Mouse (Mus musculus) gastrocnemius, postnatal 25 days (tissue): ENCODE data around the gene BC005537. TPM values are rescaled to one million over a fixed set of nuclear protein-coding genes. Genes with fewer than 3 reads are reported as not detected.
"Not testable (repeated sequence)": the region's sequence is repeated elsewhere in the genome, so short reads cannot be mapped to it uniquely, and the experiment has no call there.

Source experiments
- DNase-seq: peaks from one replicate; pipeline ENCODE4 v3.0.0; 2022
- long read RNA-seq, 2 experiments: library from polyadenylated mRNA; stranded (forward); transcript quantifications; one replicate each; pipeline ENCODE4 v2.0.0; 2021
- total RNA-seq, 2 experiments: library from RNA; stranded (reverse); gene quantifications; 1 replicate in 1 of 2; 2 replicates in 1 of 2; pipeline ENCODE4 v1.2.3; 2021

Gene BC005537
- 10 to 100 TPM; 35.8 to 38.3 TPM for total RNA-seq
- long read RNA-seq, experiment 1, full-length matches to known transcripts, result 6 of 10 reads
- long read RNA-seq, experiment 1, partial matches to known transcripts, result 1 of 10 reads
- long read RNA-seq, experiment 1, other reads (novel, unspliced or antisense), result 3 of 10 reads
- long read RNA-seq, experiment 2, full-length matches to known transcripts, result 7 of 13 reads
- long read RNA-seq, experiment 2, partial matches to known transcripts, result 1 of 13 reads
- long read RNA-seq, experiment 2, other reads (novel, unspliced or antisense), result 5 of 13 reads

- DNase-seq, result peak; percentile 42
These were observed at the start of gene BC005537 for GRCm38 (mm10) chr13:24801308-24801921. Gene BC005537, plus strand, starts transcription at chr13:24801657.

GRCm38 (mm10) chr13:24756756-24757155 is 44.7 kb upstream of the BC005537 start:
- DNase-seq, result no peak

- no peak for DNase-seq
These were observed 43.5 kb upstream of the BC005537 start for GRCm38 (mm10) chr13:24757820-24758564.

GRCm38 (mm10) chr13:24759451-24759850 is 42.0 kb upstream of the BC005537 start:
- DNase-seq, result no peak

- DNase-seq, result no peak
These were observed 41.0 kb upstream of the BC005537 start for GRCm38 (mm10) chr13:24760351-24760870.

GRCm38 (mm10) chr13:24761083-24761402 is 40.4 kb upstream of the BC005537 start:
- no peak for DNase-seq

GRCm38 (mm10) chr13:24761403-24762227 is 39.8 kb upstream of the BC005537 start, which contains the start of gene Gmnn:
Gene Gmnn, minus strand, starts transcription at chr13:24761923.
- peak; percentile 85 for DNase-seq

- DNase-seq, result no peak
These were observed 39.2 kb upstream of the BC005537 start for GRCm38 (mm10) chr13:24762254-24762653.

- not testable (repeated sequence) for DNase-seq
These were observed 33.6 kb upstream of the BC005537 start for GRCm38 (mm10) chr13:24767809-24768208.

- DNase-seq, result not testable (repeated sequence)
These were observed 30.0 kb upstream of the BC005537 start for GRCm38 (mm10) chr13:24771482-24771881.

- no peak for DNase-seq
These were observed 25.2 kb upstream of the BC005537 start for GRCm38 (mm10) chr13:24776146-24776844.

- DNase-seq, result no peak
These were observed 23.4 kb upstream of the BC005537 start for GRCm38 (mm10) chr13:24778026-24778425.

- no peak for DNase-seq
These were observed 22.6 kb upstream of the BC005537 start for GRCm38 (mm10) chr13:24778706-24779380.

GRCm38 (mm10) chr13:24781916-24782315 is 19.5 kb upstream of the BC005537 start:
- DNase-seq, result no peak

- DNase-seq, result no peak
These were observed 15.4 kb upstream of the BC005537 start for GRCm38 (mm10) chr13:24786014-24786490.

GRCm38 (mm10) chr13:24787477-24787876 is 14.0 kb upstream of the BC005537 start:
- DNase-seq, result no peak

GRCm38 (mm10) chr13:24791349-24791748 is 10.1 kb upstream of the BC005537 start:
- DNase-seq, result peak; percentile 34

GRCm38 (mm10) chr13:24792411-24793045 is 8.9 kb upstream of the BC005537 start:
- no peak for DNase-seq

- no peak for DNase-seq
These were observed 2.8 kb upstream of the BC005537 start for GRCm38 (mm10) chr13:24798686-24799085.

GRCm38 (mm10) chr13:24799378-24799777 is 2.1 kb upstream of the BC005537 start:
- DNase-seq, result no peak
